Mouse (Mus musculus): ENCODE measurements around the gene Arl3. TPM values are rescaled to one million over a fixed set of nuclear protein-coding genes. Genes with fewer than 3 reads are reported as not detected.

The Arl3 gene
- polyA plus RNA-seq, 1 experiment from 2014 or later, result 152 TPM

DNA sequence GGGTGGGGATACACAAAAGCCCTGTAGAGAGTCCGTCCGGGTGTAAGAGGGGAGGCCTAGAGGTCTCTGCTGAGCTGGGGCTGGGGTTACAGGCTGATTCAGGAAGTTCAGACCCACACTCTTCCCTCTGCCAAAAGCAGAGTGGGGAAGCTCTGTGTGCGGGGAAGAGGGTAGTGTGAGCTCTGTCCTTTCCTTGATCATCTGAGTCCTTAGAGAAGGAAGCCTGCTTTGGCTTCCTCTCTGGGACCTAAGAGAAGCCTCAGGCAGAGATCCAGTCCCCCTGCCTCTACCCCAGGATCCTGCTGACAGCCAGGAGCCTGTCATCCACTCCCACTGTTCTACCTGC is 66.7 kb downstream of the Arl3 start:
- H3K9ac ChIP-seq (ENCODE audit: low read length), result peak overlapping the region; percentile 39
- peaks cover 38% of the 10 kb centered on the region for H3K4me1 ChIP-seq (replicated peaks; ENCODE audit: control insufficient read depth, insufficient read depth, low read length)
- H3K4me2 ChIP-seq (ENCODE audit: low read depth, low read length, severe bottlenecking), result peak overlapping the region; percentile 31
- peak overlapping the region; percentile 1 for H3K4me3 ChIP-seq (ENCODE audit: low read depth, low read length)
- no peak for ATAC-seq (replicated peaks; ENCODE audit: low FRiP score)
- H3K27ac ChIP-seq (ENCODE audit: low read depth, low read length), result peak overlapping the region; percentile 82
- H3K36me3 ChIP-seq (ENCODE audit: control insufficient read depth, insufficient read depth, low read length), result no peaks in the 10 kb centered on the region
- no peaks in the 10 kb centered on the region for H3K9me3 ChIP-seq (ENCODE audit: control insufficient read depth, low read length)
- H3K27me3 ChIP-seq (ENCODE audit: control insufficient read depth, insufficient read depth, low read length), result no peaks in the 10 kb centered on the region
- 48% methylated on average over 3 of the region's 3 CpGs for WGBS
- DNase-seq (ENCODE audit: low spot score), result no peak

- Histone ChIP-seq H3K4me3 (ENCODE audit: low read depth, low read length) (peak overlapping the region; percentile 1), H3K4me1 (replicated peaks; ENCODE audit: control insufficient read depth, insufficient read depth, low read length) (peaks cover 38% of the 10 kb centered on the region), H3K9ac (ENCODE audit: low read length) (peak overlapping the region; percentile 39), H3K27me3 (ENCODE audit: control insufficient read depth, insufficient read depth, low read length) (no peaks in the 10 kb centered on the region), H3K4me2 (ENCODE audit: low read depth, low read length, severe bottlenecking) (peak overlapping the region; percentile 97), H3K9me3 (ENCODE audit: control insufficient read depth, low read length) (no peaks in the 10 kb centered on the region), H3K36me3 (ENCODE audit: control insufficient read depth, insufficient read depth, low read length) (no peaks in the 10 kb centered on the region), H3K27ac (ENCODE audit: low read depth, low read length) (peak overlapping the region; percentile 82)
- DNase-seq (ENCODE audit: low spot score) (no peak), ATAC-seq (replicated peaks; ENCODE audit: low FRiP score) (no peak)
- WGBS, result 77% methylated on average over 8 of the region's 8 CpGs
These were observed 67.2 kb downstream of the Arl3 start for GRCm38 (mm10) chr19:46505646-46506371.

GRCm38 (mm10) chr19:46504822-46505417 is 68.1 kb downstream of the Arl3 start:
- no peaks in the 10 kb centered on the region for H3K36me3 ChIP-seq (ENCODE audit: control insufficient read depth, insufficient read depth, low read length)
- no peak for DNase-seq (ENCODE audit: low spot score)

DNA sequence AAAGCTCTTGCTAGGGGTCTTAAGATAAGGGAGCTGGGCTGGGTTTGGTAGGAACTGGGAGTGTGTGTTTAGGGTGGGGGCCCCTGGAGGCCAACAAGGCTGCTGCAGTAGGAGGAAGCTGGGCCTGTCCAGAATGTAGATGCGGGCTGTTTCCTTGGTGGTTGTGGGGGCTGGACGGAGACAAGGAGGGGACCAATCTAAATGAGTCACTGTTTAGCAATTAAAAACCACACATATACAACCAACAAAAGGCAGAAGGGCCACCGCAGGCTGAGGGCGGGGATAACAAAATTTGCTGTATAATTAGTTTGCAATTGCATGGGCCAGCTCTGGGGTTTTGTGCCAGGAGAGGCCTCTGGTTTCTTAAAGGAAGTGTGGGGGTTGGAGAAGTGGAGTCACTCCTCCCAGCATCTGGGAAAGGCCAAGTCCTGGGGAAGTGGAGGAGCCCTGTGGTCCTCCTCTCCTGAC is 68.9 kb downstream of the Arl3 start:
- peak overlapping the region; percentile 97 for H3K9ac ChIP-seq (ENCODE audit: low read length)
- WGBS, result 2% methylated on average over 4 of the region's 4 CpGs
- peak overlapping the region; percentile 100 for H3K27ac ChIP-seq (ENCODE audit: low read depth, low read length)
- H3K27me3 ChIP-seq (ENCODE audit: control insufficient read depth, insufficient read depth, low read length), result no peaks in the 10 kb centered on the region
- ATAC-seq (replicated peaks; ENCODE audit: low FRiP score) (no peak), DNase-seq (ENCODE audit: low spot score) (peak; percentile 72)
- peak overlapping the region; percentile 97 for H3K4me2 ChIP-seq (ENCODE audit: low read depth, low read length, severe bottlenecking)
- H3K9me3 ChIP-seq (ENCODE audit: control insufficient read depth, low read length), result no peaks in the 10 kb centered on the region
- peaks cover 33% of the 10 kb centered on the region for H3K4me1 ChIP-seq (replicated peaks; ENCODE audit: control insufficient read depth, insufficient read depth, low read length)
- peak overlapping the region; percentile 91 for H3K4me3 ChIP-seq (ENCODE audit: low read depth, low read length)
- no peaks in the 10 kb centered on the region for H3K36me3 ChIP-seq (ENCODE audit: control insufficient read depth, insufficient read depth, low read length)

More at GRCm38 (mm10) chr19:46504822-46505417, 68.1 kb downstream of the Arl3 start:
- no peak for ATAC-seq (replicated peaks; ENCODE audit: low FRiP score)
- no peaks in the 10 kb centered on the region for H3K9me3 ChIP-seq (ENCODE audit: control insufficient read depth, low read length)
- 0 out of 2 replicates have a peak overlapping the region, but pooled peaks have one; percentile 100 for H3K27ac ChIP-seq (ENCODE audit: low read depth, low read length)
- peak overlapping the region; percentile 91 for H3K4me3 ChIP-seq (ENCODE audit: low read depth, low read length)
- no peaks in the 10 kb centered on the region for H3K27me3 ChIP-seq (ENCODE audit: control insufficient read depth, insufficient read depth, low read length)
- H3K4me1 ChIP-seq (replicated peaks; ENCODE audit: control insufficient read depth, insufficient read depth, low read length), result peaks cover 38% of the 10 kb centered on the region
- 66% methylated on average over 9 of the region's 9 CpGs for WGBS
- H3K4me2 ChIP-seq (ENCODE audit: low read depth, low read length, severe bottlenecking), result peak overlapping the region; percentile 97
- H3K9ac ChIP-seq (ENCODE audit: low read length), result peak overlapping the region; percentile 97

DNA sequence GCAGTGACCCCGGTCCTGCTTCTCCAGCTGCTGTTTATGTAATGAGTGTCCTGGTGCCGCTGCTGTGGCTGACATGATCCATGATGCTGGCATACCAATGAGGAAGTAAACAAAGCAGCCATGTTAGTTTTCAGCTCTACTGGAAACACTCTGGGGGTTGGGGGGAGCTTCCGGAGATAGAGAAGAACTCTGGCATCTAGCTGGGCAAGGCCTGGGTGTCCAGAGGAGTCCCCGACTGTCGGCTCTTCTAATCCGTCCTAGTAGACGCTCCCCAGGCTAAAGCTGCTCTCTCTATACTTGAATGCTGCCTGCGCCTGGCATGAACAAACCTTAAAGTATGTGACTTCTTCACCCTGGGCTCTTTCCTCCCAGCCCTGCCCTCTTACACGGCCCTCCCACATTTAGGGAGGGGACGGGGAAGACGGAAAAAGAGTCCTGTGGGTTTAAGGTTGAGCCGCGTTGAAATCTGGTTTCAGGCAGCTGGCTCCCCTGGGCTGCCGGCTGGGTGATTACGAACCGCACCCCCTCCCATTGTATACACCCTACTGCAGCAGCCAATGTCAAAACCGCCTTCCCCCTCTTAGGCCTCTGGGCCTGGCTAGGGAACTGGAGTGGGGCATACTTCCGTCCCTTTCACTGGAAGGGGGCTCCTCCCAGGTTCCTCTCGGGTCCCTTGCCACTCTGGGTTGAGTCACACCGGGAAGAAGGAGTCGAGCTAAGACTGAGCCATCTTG is 69.5 kb downstream of the Arl3 start:
- peak overlapping the region; percentile 91 for H3K4me3 ChIP-seq (ENCODE audit: low read depth, low read length)
- H3K9me3 ChIP-seq (ENCODE audit: control insufficient read depth, low read length), result no peaks in the 10 kb centered on the region
- peak overlapping the region; percentile 97 for H3K9ac ChIP-seq (ENCODE audit: low read length)
- peak; percentile 78 for DNase-seq (ENCODE audit: low spot score)
- peaks cover 32% of the 10 kb centered on the region for H3K4me1 ChIP-seq (replicated peaks; ENCODE audit: control insufficient read depth, insufficient read depth, low read length)
- peak overlapping the region; percentile 100 for H3K27ac ChIP-seq (ENCODE audit: low read depth, low read length)
- peak overlapping the region; percentile 97 for H3K4me2 ChIP-seq (ENCODE audit: low read depth, low read length, severe bottlenecking)
- H3K27me3 ChIP-seq (ENCODE audit: control insufficient read depth, insufficient read depth, low read length), result no peaks in the 10 kb centered on the region
- ATAC-seq (replicated peaks; ENCODE audit: low FRiP score), result no peak
- WGBS, result 0% methylated on average over 21 of the region's 21 CpGs
- H3K36me3 ChIP-seq (ENCODE audit: control insufficient read depth, insufficient read depth, low read length), result no peaks in the 10 kb centered on the region

DNA sequence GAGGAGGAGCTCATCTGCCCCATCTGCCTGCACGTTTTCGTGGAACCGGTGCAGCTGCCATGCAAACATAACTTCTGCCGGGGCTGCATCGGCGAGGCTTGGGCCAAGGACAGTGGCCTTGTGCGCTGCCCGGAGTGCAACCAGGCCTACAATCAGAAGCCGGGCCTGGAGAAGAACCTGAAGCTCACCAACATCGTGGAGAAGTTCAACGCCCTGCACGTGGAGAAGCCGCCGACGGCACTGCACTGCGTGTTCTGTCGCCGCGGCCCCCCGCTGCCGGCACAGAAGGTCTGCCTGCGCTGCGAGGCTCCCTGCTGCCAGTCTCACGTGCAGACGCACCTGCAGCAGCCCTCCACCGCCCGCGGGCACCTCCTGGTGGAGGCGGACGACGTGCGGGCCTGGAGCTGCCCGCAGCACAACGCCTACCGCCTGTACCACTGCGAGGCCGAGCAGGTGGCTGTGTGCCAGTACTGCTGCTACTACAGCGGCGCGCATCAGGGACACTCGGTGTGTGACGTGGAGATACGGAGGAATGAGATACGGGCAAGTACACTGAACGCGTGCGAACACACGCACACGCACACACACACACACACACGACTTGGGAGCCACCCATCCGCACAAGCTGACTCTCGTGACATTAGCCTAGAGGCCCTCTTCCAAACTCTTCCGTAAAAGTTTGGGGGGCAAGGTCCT is 70.4 kb downstream of the Arl3 start:
- H3K36me3 ChIP-seq (ENCODE audit: control insufficient read depth, insufficient read depth, low read length), result no peaks in the 10 kb centered on the region
- ATAC-seq (replicated peaks; ENCODE audit: low FRiP score) (no peak), DNase-seq (ENCODE audit: low spot score) (peak; percentile 85)
- no peaks in the 10 kb centered on the region for H3K9me3 ChIP-seq (ENCODE audit: control insufficient read depth, low read length)
- H3K4me3 ChIP-seq (ENCODE audit: low read depth, low read length), result peak overlapping the region; percentile 91
- no peaks in the 10 kb centered on the region for H3K27me3 ChIP-seq (ENCODE audit: control insufficient read depth, insufficient read depth, low read length)
- H3K4me1 ChIP-seq (replicated peaks; ENCODE audit: control insufficient read depth, insufficient read depth, low read length), result peaks cover 26% of the 10 kb centered on the region
- peak overlapping the region; percentile 97 for H3K4me2 ChIP-seq (ENCODE audit: low read depth, low read length, severe bottlenecking)
- H3K27ac ChIP-seq (ENCODE audit: low read depth, low read length), result peak overlapping the region; percentile 100
- WGBS, result under 1% methylated on average over 53 of the region's 53 CpGs
- H3K9ac ChIP-seq (ENCODE audit: low read length), result peak overlapping the region; percentile 97

DNA sequence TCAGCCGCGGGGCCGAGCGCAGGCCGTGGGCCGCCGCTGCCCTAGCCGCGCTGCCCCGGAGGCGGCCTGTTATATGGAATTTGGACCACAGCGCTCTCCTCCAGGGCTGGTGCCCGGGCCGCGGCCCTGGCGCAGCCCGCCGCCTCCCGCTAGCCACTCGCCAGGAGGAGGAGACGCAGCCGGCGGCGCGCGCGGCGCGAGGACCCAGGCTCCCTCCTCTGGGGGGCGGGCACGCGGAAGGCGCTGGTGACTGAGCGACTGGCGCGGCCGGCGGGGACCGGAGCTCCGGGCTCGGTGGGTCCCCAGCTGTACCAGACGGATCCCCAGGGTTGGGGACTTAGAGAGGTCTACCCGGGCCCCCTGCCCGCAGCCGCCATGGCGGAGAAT is 70.9 kb downstream of the Arl3 start:
- Histone ChIP-seq H3K9ac (ENCODE audit: low read length) (peak overlapping the region; percentile 97), H3K4me3 (ENCODE audit: low read depth, low read length) (peak overlapping the region; percentile 91), H3K27ac (ENCODE audit: low read depth, low read length) (peak overlapping the region; percentile 100), H3K36me3 (ENCODE audit: control insufficient read depth, insufficient read depth, low read length) (no peaks in the 10 kb centered on the region), H3K4me1 (replicated peaks; ENCODE audit: control insufficient read depth, insufficient read depth, low read length) (peaks cover 23% of the 10 kb centered on the region), H3K9me3 (ENCODE audit: control insufficient read depth, low read length) (no peaks in the 10 kb centered on the region), H3K4me2 (ENCODE audit: low read depth, low read length, severe bottlenecking) (peak overlapping the region; percentile 97), H3K27me3 (ENCODE audit: control insufficient read depth, insufficient read depth, low read length) (no peaks in the 10 kb centered on the region)
- DNase-seq (ENCODE audit: low spot score) (peak; percentile 83), ATAC-seq (replicated peaks; ENCODE audit: low FRiP score) (no peak)
- WGBS, result under 1% methylated on average over 29 of the region's 46 CpGs

DNA sequence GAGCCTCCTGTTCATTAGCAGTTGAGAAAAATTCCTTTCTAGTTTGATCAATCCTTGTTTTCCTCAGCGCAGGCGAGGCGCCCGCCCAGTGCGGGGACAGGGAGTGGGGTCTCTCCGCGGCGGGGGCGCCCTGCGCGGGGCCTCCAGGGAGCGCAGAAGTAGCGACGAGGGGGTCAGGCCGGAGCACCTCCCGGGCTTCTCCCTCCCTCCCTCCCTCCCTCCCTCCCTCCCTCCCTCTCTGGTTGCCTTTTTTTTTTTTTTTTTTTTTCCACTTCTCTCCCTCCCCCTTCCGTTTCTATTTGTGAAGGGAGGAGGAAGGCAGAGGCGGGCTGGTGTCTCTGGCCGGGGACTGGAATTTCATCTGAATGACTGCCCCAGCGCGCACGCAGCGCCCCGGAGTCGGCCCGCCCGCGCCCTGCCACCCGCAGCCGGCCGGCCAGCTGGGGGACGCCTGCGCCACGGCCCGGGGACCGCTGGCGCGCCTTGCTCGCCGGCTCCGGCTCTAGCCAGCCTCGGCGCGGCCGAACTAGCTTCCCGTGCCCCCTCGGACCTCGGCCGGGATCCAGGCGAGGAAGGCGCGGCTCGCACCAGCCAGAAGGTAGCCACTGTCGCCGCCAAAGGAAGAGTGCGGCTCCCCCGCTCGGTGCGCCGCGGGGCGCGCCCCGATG is 71.5 kb downstream of the Arl3 start, which contains the start of gene Trim8:
Trim8 (plus strand) TSS at position 302 of the 668 bp plus-strand sequence.
- no peaks in the 10 kb centered on the region for H3K9me3 ChIP-seq (ENCODE audit: control insufficient read depth, low read length)

More for the DNA sequence above, 71.5 kb downstream of the Arl3 start, which contains the start of gene Trim8:
- H3K27ac ChIP-seq (ENCODE audit: low read depth, low read length), result peak within 1 kb of the TSS; percentile 100
- peak within 1 kb of the TSS; percentile 91 for H3K4me3 ChIP-seq (ENCODE audit: low read depth, low read length)
- H3K9ac ChIP-seq (ENCODE audit: low read length), result peak within 1 kb of the TSS; percentile 97
- no peaks in the 10 kb centered on the region for H3K27me3 ChIP-seq (ENCODE audit: control insufficient read depth, insufficient read depth, low read length)
- DNase-seq (ENCODE audit: low spot score), result peak; percentile 94
- H3K4me1 ChIP-seq (replicated peaks; ENCODE audit: control insufficient read depth, insufficient read depth, low read length), result peaks cover 18% of the 10 kb centered on the region
- under 1% methylated on average over 44 of the region's 64 CpGs for WGBS
- no peaks in the 10 kb centered on the region for H3K36me3 ChIP-seq (ENCODE audit: control insufficient read depth, insufficient read depth, low read length)
- H3K4me2 ChIP-seq (ENCODE audit: low read depth, low read length, severe bottlenecking), result peak within 1 kb of the TSS; percentile 97
- peak; percentile 58 for ATAC-seq (replicated peaks; ENCODE audit: low FRiP score)

Measured in forebrain, embryonic 11.5 days (tissue).